Mouse (Mus musculus) thymus, adult 2 months (tissue): ENCODE data around the gene Nceh1. TPM values are rescaled to one million over a fixed set of nuclear protein-coding genes. Genes with fewer than 3 reads are reported as not detected.

Experiments used
- DNase-seq: peaks from one replicate; pipeline ENCODE4 v3.0.0; 2021
- H3K27ac ChIP-seq: fragments of 200-500 bp; 2 replicates; pipeline ENCODE4 v1.5.1; 2012; ENCODE audit warnings: low read length, control low read depth; ENCODE audit not compliant: control insufficient read depth, insufficient read depth
- H3K27me3 ChIP-seq: fragments of 200-500 bp; 2 replicates; pipeline ENCODE4 v1.6.1; 2012; ENCODE audit warnings: mild to moderate bottlenecking, low read length, moderate library complexity, mixed read lengths; ENCODE audit not compliant: control insufficient read depth, insufficient read depth
- H3K36me3 ChIP-seq: fragments of 200-500 bp; 2 replicates; pipeline ENCODE4 v1.6.1; 2012; ENCODE audit warnings: mild to moderate bottlenecking, low read length, moderate library complexity; ENCODE audit not compliant: control insufficient read depth, insufficient read depth
- H3K4me1 ChIP-seq: fragments of 200-500 bp; replicated peaks from 2 replicates; pipeline ENCODE4 v1.6.1; 2012; ENCODE audit warnings: low read length; ENCODE audit not compliant: control insufficient read depth, insufficient read depth
- H3K4me3 ChIP-seq: fragments of 200-500 bp; 2 replicates; pipeline ENCODE4 v1.5.1; 2012; ENCODE audit warnings: mild to moderate bottlenecking, low read length, control low read depth, moderate library complexity; ENCODE audit not compliant: control insufficient read depth, insufficient read depth
- CTCF ChIP-seq: fragments of 200-500 bp; IDR thresholded peaks from 2 replicates; pipeline ENCODE4 v1.5.1; 2012; ENCODE audit warnings: mild to moderate bottlenecking, control low read depth, low read length, moderate library complexity, borderline replicate concordance; ENCODE audit not compliant: control insufficient read depth, poor library complexity, insufficient read depth; ENCODE audit errors: extremely low read depth
- POLR2A ChIP-seq: fragments of 200-500 bp; IDR thresholded peaks from 2 replicates; pipeline ENCODE4 v1.6.1; 2012; ENCODE audit warnings: mild to moderate bottlenecking, low read length, control low read depth, moderate library complexity; ENCODE audit not compliant: control insufficient read depth, poor library complexity, insufficient read depth; ENCODE audit errors: extremely low read depth
- WGBS: fragments of 180-500 bp; shearing (Covaris S2); methylation state at CpG from one replicate; pipeline ENCODE4 v1.1.7; 2018; 5-methylcytosine and 5-hydroxymethylcytosine counted together
- polyA plus RNA-seq: library from polyadenylated mRNA; depleted of rRNA; stranded (reverse); fragments of >200 nt; gene quantifications from 2 replicates; pipeline ENCODE4 v1.2.3, GENCODE M21; 2012

Gene Nceh1
- polyA plus RNA-seq, 1 experiment: 40.5 TPM

DNA sequence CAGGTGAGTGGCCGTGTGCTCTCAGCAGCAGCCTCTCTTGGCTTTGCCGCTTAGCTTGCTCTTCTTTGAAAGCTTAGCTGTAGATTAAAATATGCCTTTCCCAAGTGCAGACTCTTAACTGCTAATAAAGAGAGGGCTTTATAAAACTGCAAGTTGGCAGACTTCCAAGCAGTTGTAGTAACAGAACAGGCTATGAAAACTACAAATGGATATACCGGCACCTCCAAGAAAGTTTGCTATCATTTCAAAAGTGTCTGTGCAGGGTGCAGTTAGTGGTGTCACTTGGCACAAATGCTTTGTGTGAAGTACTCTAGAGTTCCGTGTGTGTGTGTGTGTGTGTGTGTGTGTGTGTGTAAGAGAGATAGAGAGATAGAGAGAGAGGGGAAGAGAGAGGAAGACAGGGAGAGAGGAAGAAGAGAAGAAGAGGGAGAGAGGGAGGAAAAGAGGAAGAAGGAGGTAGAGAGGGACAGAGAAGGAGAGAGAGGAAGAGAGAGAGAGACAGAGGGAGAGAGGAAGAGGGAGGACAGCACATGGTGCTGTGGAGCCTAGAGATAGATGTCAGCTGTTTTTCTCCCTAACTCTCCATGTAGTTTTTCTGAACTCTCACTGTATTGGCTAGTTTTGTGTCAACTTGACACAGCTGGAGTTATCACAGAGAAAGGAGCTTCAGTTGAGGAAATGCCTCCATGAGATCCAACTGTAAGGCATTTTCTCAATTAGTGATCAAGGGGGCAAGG, 134.7 kb downstream of the Nceh1 start:
- 0% methylated on average over 4 of the region's 4 CpGs for WGBS
- Histone ChIP-seq H3K27me3 (no peaks in the 10 kb centered on the region), H3K27ac (peak overlapping the region; percentile 98), H3K4me1 (peaks cover 19% of the 10 kb centered on the region), H3K4me3 (peak overlapping the region; percentile 98), H3K36me3 (no peaks in the 10 kb centered on the region)
- peak; percentile 11 for DNase-seq
- TF ChIP-seq CTCF (no peak), POLR2A (no peak)

DNA sequence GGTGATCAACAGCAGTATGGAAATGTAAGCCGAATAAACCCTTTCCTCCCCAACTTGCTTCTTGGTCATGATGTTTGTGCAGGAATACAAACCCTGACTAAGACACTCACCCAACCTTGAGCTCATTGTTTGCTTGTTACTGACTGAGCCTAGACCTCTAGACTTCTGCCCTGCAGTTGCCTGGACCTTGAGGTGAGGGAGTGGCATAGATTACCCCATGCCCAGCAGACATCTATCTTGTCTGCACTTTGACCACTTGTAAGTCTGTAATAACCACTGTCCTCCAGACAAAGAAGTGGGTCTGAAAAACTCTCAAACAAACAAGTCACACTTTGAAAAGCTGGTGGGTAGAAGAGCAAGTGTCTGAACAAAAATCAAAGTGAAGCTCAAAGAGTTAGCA, 136.9 kb downstream of the Nceh1 start:
- Histone ChIP-seq H3K36me3 (no peaks in the 10 kb centered on the region), H3K4me1 (peaks cover 27% of the 10 kb centered on the region), H3K27ac (no peak overlapping the region), H3K27me3 (no peaks in the 10 kb centered on the region), H3K4me3 (no peak overlapping the region)
- no peak for DNase-seq
- no peak for TF ChIP-seq CTCF
- TF ChIP-seq POLR2A: no peak
- WGBS: 100% methylated on average over 1 of the region's 1 CpGs

DNA sequence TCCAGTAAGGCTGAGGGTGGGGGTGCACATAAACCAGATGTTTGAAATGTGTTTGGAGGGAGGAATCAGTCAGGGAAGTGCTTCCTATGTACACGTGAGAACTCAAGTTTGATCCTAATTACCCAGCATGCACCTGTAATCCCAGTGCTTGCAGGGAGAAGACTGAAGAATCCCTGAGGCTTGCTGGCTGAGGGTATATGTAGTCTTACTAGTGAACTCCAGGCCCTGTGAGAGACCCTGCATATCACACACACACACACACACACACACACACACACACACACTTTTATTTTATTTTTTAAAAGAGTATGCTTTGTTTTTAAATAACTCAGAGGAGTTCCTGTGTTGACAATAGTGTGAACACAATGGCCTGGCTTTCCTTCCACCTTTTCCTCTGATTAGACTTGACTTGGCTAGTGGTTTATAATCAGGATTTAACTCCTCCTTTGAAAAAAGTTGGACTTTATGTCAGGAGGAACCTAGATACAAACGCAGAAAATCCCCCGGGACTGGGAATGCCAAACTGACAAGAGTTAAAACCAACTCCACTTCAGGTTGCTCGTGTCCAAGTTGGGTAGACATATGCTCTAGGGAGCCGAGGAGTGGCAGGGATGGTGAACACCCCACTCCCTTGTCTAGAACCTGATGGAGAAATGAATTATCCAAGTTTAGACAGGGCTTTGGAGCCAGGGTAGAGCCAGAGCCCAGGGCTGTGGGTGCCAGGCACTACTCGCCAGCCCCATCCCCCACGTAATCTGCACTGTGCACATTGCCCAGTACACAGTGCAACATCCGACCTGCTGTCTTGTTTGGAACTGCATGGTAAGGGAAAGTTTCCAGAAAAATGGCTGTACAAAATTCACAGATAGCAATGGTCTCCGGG, 138.1 kb downstream of the Nceh1 start:
- Histone ChIP-seq H3K27me3 (no peaks in the 10 kb centered on the region), H3K4me3 (no peak overlapping the region), H3K4me1 (peaks cover 22% of the 10 kb centered on the region), H3K36me3 (no peaks in the 10 kb centered on the region), H3K27ac (no peak overlapping the region)
- DNase-seq: no peak
- WGBS: 85% methylated on average over 9 of the region's 9 CpGs
- TF ChIP-seq POLR2A (no peak), CTCF (no peak)

DNA sequence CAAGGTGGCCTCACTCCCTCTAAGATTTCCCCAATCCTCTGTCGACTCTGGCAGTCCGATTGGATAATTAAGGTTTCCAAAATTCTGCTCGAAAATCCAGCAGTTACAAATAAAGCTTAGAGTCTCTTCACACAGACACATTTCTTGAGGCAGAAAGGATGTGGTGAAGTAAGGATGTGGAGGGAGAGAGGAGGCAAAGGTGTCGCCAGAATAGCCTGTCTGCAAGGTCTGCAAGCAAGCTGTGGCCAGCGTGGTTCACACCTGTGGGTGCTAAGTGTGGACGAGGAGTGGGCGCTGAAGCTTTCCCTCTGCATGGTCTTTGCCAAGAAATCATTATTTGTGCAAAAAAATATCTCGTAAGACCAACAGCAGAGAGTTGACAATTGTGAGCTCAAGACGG, 139.8 kb downstream of the Nceh1 start:
- WGBS: 38% methylated on average over 9 of the region's 9 CpGs
- TF ChIP-seq CTCF (no peak), POLR2A (no peak)
- peaks cover 19% of the 10 kb centered on the region for H3K4me1 ChIP-seq
- peak; percentile 13 for DNase-seq
- H3K36me3 ChIP-seq: no peaks in the 10 kb centered on the region
- no peak overlapping the region for H3K4me3 ChIP-seq
- H3K27ac ChIP-seq: peak overlapping the region; percentile 87; the same call in 1 of the 2 replicates
- no peaks in the 10 kb centered on the region for H3K27me3 ChIP-seq

DNA sequence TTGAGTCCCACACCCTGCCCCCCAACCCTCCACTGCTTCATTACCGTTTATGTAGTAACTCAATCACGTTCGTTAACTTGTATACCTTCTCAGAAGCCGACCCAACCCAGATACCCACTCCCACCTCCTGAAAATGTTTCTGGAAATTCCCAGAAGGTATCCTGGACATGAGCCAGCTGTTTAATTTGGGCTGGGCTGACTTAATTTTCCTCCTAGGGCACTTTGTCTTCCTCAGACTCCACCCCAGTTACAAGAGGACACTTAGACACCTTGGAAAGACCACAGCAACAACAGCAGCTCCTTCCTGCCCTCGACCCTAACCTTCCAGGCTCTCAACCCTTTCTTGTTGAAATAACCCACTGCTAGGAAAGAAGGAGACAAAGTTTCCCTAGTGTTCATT, 140.8 kb downstream of the Nceh1 start:
- Histone ChIP-seq H3K4me3 (no peak overlapping the region), H3K36me3 (no peaks in the 10 kb centered on the region), H3K27ac (no peak overlapping the region), H3K27me3 (no peaks in the 10 kb centered on the region), H3K4me1 (peaks cover 19% of the 10 kb centered on the region)
- no peak for DNase-seq
- TF ChIP-seq CTCF (no peak), POLR2A (no peak)
- WGBS: 85% methylated on average over 5 of the region's 5 CpGs

DNA sequence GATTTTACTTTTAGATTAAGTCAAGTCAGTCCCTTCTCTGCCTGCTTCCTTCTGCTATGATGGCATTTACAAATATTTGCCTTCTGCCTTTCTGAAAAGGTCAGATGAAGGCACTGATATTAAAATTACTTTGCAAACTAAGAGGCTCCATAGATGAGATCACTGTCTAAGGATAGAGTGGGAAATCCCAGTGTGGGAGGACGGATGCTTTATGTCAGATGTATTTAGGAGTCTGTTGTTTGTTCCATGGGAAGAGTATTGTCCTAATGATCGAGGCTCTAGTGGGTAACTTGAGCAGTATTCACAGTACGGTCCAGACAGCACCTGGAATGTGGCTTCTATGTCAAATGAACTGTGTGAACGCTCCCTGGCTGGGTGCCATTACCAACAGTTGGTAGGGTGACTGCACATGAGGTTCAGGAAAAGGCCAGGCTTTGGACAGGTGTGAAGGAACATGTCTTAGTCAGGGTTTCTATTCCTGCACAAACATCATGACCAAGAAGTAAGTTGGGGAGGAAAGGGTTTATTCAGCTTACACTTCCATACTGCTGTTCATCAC, 143.9 kb downstream of the Nceh1 start:
- WGBS: 83% methylated on average over 4 of the region's 4 CpGs
- no peak overlapping the region for H3K4me3 ChIP-seq

More for the DNA sequence above, 143.9 kb downstream of the Nceh1 start:
- Histone ChIP-seq H3K4me1 (peaks cover 12% of the 10 kb centered on the region), H3K27ac (no peak overlapping the region), H3K36me3 (no peaks in the 10 kb centered on the region; the same call in 1 of the 2 replicates), H3K27me3 (no peaks in the 10 kb centered on the region)
- no peak for TF ChIP-seq CTCF
- TF ChIP-seq POLR2A: no peak
- DNase-seq: no peak
